Mouse (Mus musculus): ENCODE measurements around the gene Dnajb1. TPM values are rescaled to one million over a fixed set of nuclear protein-coding genes. Genes with fewer than 3 reads are reported as not detected.

Dnajb1 gene
- polyA plus RNA-seq, 1 experiment = 28.2 TPM

GRCm38 (mm10) chr8:83652030-83652743 lies 44.2 kb downstream of the Dnajb1 start, which contains the start of gene Gipc1:
Gipc1 (plus strand) TSS chr8:83652677.
- Histone ChIP-seq H3K4me3 (ENCODE audit: low read depth, low read length) (peak within 1 kb of the TSS; percentile 98), H3K9me3 (replicated peaks; ENCODE audit: control insufficient read depth, insufficient read depth, low read length, poor library complexity, severe bottlenecking) (no peaks in the 10 kb centered on the region)

GRCm38 (mm10) chr8:83652744-83653661 lies 45.0 kb downstream of the Dnajb1 start:
- H3K36me3 ChIP-seq (ENCODE audit: control insufficient read depth, insufficient read depth, low read length, poor library complexity, severe bottlenecking) = peaks cover 2% of the 10 kb centered on the region; the same call in 1 of the 2 replicates
- peak overlapping the region; percentile 91 for H3K9ac ChIP-seq (ENCODE audit: low read depth, poor library complexity, severe bottlenecking)
- H3K4me1 ChIP-seq (ENCODE audit: control insufficient read depth, insufficient read depth, low read length) = peaks cover 7% of the 10 kb centered on the region
- peak overlapping the region; percentile 98 for H3K4me3 ChIP-seq (ENCODE audit: low read depth, low read length)
- H3K27me3 ChIP-seq (ENCODE audit: control insufficient read depth, insufficient read depth, low read length, poor library complexity, severe bottlenecking) = no peaks in the 10 kb centered on the region
- peak overlapping the region; percentile 85 for H3K27ac ChIP-seq (ENCODE audit: insufficient read depth, low read length)
- TF ChIP-seq CTCF (IDR thresholded peaks at IDR 0.05; ENCODE audit: low read depth, low read length) (no peak), EP300 (IDR thresholded peaks at IDR 0.05; ENCODE audit: insufficient read depth, low read depth, low read length) (no peak), POLR2A (IDR thresholded peaks at IDR 0.05; ENCODE audit: insufficient read depth, low read length) (no peak)
- no peaks in the 10 kb centered on the region for H3K9me3 ChIP-seq (replicated peaks; ENCODE audit: control insufficient read depth, insufficient read depth, low read length, poor library complexity, severe bottlenecking)

More at GRCm38 (mm10) chr8:83652030-83652743, 44.2 kb downstream of the Dnajb1 start, which contains the start of gene Gipc1:
- H3K9ac ChIP-seq (ENCODE audit: low read depth, poor library complexity, severe bottlenecking) = peak within 1 kb of the TSS; percentile 91
- H3K36me3 ChIP-seq (ENCODE audit: control insufficient read depth, insufficient read depth, low read length, poor library complexity, severe bottlenecking) = peaks cover 2% of the 10 kb centered on the region; the same call in 1 of the 2 replicates
- no peaks in the 10 kb centered on the region for H3K27me3 ChIP-seq (ENCODE audit: control insufficient read depth, insufficient read depth, low read length, poor library complexity, severe bottlenecking)
- peak within 1 kb of the TSS; percentile 85 for H3K27ac ChIP-seq (ENCODE audit: insufficient read depth, low read length)
- peaks cover 4% of the 10 kb centered on the region for H3K4me1 ChIP-seq (ENCODE audit: control insufficient read depth, insufficient read depth, low read length)
- TF ChIP-seq POLR2A (IDR thresholded peaks at IDR 0.05; ENCODE audit: insufficient read depth, low read length) = peak; percentile 89
- no peak for TF ChIP-seq CTCF (IDR thresholded peaks at IDR 0.05; ENCODE audit: low read depth, low read length)

- Histone ChIP-seq H3K27ac (ENCODE audit: insufficient read depth, low read length) (peak overlapping the region; percentile 85), H3K27me3 (ENCODE audit: control insufficient read depth, insufficient read depth, low read length, poor library complexity, severe bottlenecking) (no peaks in the 10 kb centered on the region), H3K9me3 (replicated peaks; ENCODE audit: control insufficient read depth, insufficient read depth, low read length, poor library complexity, severe bottlenecking) (no peaks in the 10 kb centered on the region), H3K4me3 (ENCODE audit: low read depth, low read length) (peak overlapping the region; percentile 98), H3K9ac (ENCODE audit: low read depth, poor library complexity, severe bottlenecking) (peak overlapping the region; percentile 91), H3K4me1 (ENCODE audit: control insufficient read depth, insufficient read depth, low read length) (peaks cover 7% of the 10 kb centered on the region), H3K36me3 (ENCODE audit: control insufficient read depth, insufficient read depth, low read length, poor library complexity, severe bottlenecking) (peaks cover 2% of the 10 kb centered on the region; the same call in 1 of the 2 replicates)
- TF ChIP-seq POLR2A (IDR thresholded peaks at IDR 0.05; ENCODE audit: insufficient read depth, low read length) = no peak
- TF ChIP-seq CTCF (IDR thresholded peaks at IDR 0.05; ENCODE audit: low read depth, low read length) = no peak
- no peak for TF ChIP-seq EP300 (IDR thresholded peaks at IDR 0.05; ENCODE audit: insufficient read depth, low read depth, low read length)
These were observed 45.6 kb downstream of the Dnajb1 start for GRCm38 (mm10) chr8:83653662-83654017.

GRCm38 (mm10) chr8:83654725-83655124 lies 46.7 kb downstream of the Dnajb1 start:
- no peak overlapping the region for H3K27ac ChIP-seq (ENCODE audit: insufficient read depth, low read length)
- H3K9me3 ChIP-seq (replicated peaks; ENCODE audit: control insufficient read depth, insufficient read depth, low read length, poor library complexity, severe bottlenecking) = no peaks in the 10 kb centered on the region
- no peak overlapping the region for H3K9ac ChIP-seq (ENCODE audit: low read depth, poor library complexity, severe bottlenecking)
- no peaks in the 10 kb centered on the region for H3K27me3 ChIP-seq (ENCODE audit: control insufficient read depth, insufficient read depth, low read length, poor library complexity, severe bottlenecking)
- peaks cover 7% of the 10 kb centered on the region for H3K4me1 ChIP-seq (ENCODE audit: control insufficient read depth, insufficient read depth, low read length)
- no peak overlapping the region for H3K4me3 ChIP-seq (ENCODE audit: low read depth, low read length)
- peaks cover 2% of the 10 kb centered on the region; the same call in 1 of the 2 replicates for H3K36me3 ChIP-seq (ENCODE audit: control insufficient read depth, insufficient read depth, low read length, poor library complexity, severe bottlenecking)
- TF ChIP-seq CTCF (IDR thresholded peaks at IDR 0.05; ENCODE audit: low read depth, low read length) (no peak), EP300 (IDR thresholded peaks at IDR 0.05; ENCODE audit: insufficient read depth, low read depth, low read length) (no peak), POLR2A (IDR thresholded peaks at IDR 0.05; ENCODE audit: insufficient read depth, low read length) (no peak)

GRCm38 (mm10) chr8:83656043-83656442 lies 48.0 kb downstream of the Dnajb1 start:
- Histone ChIP-seq H3K4me1 (ENCODE audit: control insufficient read depth, insufficient read depth, low read length) (peaks cover 11% of the 10 kb centered on the region), H3K4me3 (ENCODE audit: low read depth, low read length) (no peak overlapping the region), H3K27me3 (ENCODE audit: control insufficient read depth, insufficient read depth, low read length, poor library complexity, severe bottlenecking) (no peaks in the 10 kb centered on the region), H3K9me3 (replicated peaks; ENCODE audit: control insufficient read depth, insufficient read depth, low read length, poor library complexity, severe bottlenecking) (no peaks in the 10 kb centered on the region), H3K9ac (ENCODE audit: low read depth, poor library complexity, severe bottlenecking) (no peak overlapping the region), H3K36me3 (ENCODE audit: control insufficient read depth, insufficient read depth, low read length, poor library complexity, severe bottlenecking) (peaks cover 2% of the 10 kb centered on the region; the same call in 1 of the 2 replicates), H3K27ac (ENCODE audit: insufficient read depth, low read length) (no peak overlapping the region)
- no peak for TF ChIP-seq CTCF (IDR thresholded peaks at IDR 0.05; ENCODE audit: low read depth, low read length)
- TF ChIP-seq EP300 (IDR thresholded peaks at IDR 0.05; ENCODE audit: insufficient read depth, low read depth, low read length) = no peak
- TF ChIP-seq POLR2A (IDR thresholded peaks at IDR 0.05; ENCODE audit: insufficient read depth, low read length) = no peak
